Mouse (Mus musculus) heart, postnatal 0 days (tissue): Measurements from ENCODE around the gene Capn9.

Source experiments
- CTCF ChIP-seq: IDR thresholded peaks from 2 replicates; pipeline ENCODE4 v1.5.1; 2016; ENCODE audit warnings: antibody characterized with exemption, control low read depth, low read depth
- EP300 ChIP-seq: IDR thresholded peaks from 2 replicates; pipeline ENCODE4 v1.6.1; 2016; ENCODE audit warnings: antibody characterized with exemption, low read depth

DNA sequence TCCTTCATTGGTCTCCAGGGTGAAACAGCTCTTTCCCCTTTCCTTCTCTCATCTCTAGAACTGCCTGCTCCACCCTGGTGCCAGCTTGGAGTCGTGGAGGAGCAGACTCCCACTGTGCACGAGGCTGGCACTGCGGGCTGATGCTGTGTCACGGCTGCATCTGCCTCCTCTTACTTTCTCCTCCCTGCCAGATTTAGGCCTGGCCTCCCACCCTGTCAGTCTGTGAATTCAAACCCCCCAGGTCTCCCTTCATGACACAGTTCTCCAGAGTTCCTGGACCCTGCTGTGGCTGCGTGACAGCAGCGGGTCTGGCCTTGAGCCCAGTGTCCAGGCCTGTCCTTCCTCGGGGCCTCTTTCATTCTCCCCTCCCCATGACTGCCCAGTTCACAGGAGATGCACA, 45.4 kb upstream of the Capn9 start:
- TF ChIP-seq CTCF (no peak), EP300 (no peak)
